Mouse (Mus musculus) testis, adult 2 months (tissue): ENCODE data around the gene Mstn. TPM values are rescaled to one million over a fixed set of nuclear protein-coding genes. Genes with fewer than 3 reads are reported as not detected.

Experiments
- H3K27ac ChIP-seq: fragments of 200-500 bp; 2 replicates; pipeline ENCODE4 v1.5.1; 2012; ENCODE audit warnings: low read depth, low read length; ENCODE audit not compliant: control insufficient read depth, insufficient read depth
- H3K27me3 ChIP-seq: fragments of 200-500 bp; 2 replicates; pipeline ENCODE4 v1.6.1; 2012; ENCODE audit warnings: mild to moderate bottlenecking, low read length, moderate library complexity; ENCODE audit not compliant: control insufficient read depth, insufficient read depth
- H3K36me3 ChIP-seq: fragments of 200-500 bp; 2 replicates; pipeline ENCODE4 v1.6.1; 2012; ENCODE audit warnings: mild to moderate bottlenecking, low read length; ENCODE audit not compliant: control insufficient read depth, insufficient read depth
- H3K4me1 ChIP-seq: fragments of 200-500 bp; 2 replicates; pipeline ENCODE4 v1.6.1; 2012; ENCODE audit warnings: low read length; ENCODE audit not compliant: control insufficient read depth, insufficient read depth
- H3K4me3 ChIP-seq: fragments of 200-500 bp; 2 replicates; pipeline ENCODE4 v1.5.1; 2012; ENCODE audit warnings: low read depth, mild to moderate bottlenecking, low read length, moderate library complexity, mixed read lengths; ENCODE audit not compliant: control insufficient read depth
- CTCF ChIP-seq: fragments of 200-500 bp; IDR thresholded peaks from 2 replicates; pipeline ENCODE4 v1.5.1; 2012; ENCODE audit warnings: low read depth, mild to moderate bottlenecking, inconsistent platforms, low read length, moderate library complexity; ENCODE audit not compliant: control insufficient read depth, insufficient read depth, insufficient replicate concordance
- POLR2A ChIP-seq: fragments of 200-500 bp; IDR thresholded peaks from 2 replicates; pipeline ENCODE4 v1.6.1; 2012; ENCODE audit warnings: low read depth, mild to moderate bottlenecking, inconsistent platforms, low read length, moderate library complexity; ENCODE audit not compliant: control insufficient read depth
- polyA plus RNA-seq: library from polyadenylated mRNA; depleted of rRNA; stranded (reverse); fragments of >200 nt; gene quantifications from 2 replicates; pipeline ENCODE4 v1.2.3, GENCODE M21; 2012

Mstn gene
- polyA plus RNA-seq, 1 experiment = 0.06 TPM

GRCm38 (mm10) chr1:53053087-53054022 is 8.1 kb upstream of the Mstn start:
- Histone ChIP-seq H3K4me1 (no peaks in the 10 kb centered on the region), H3K27me3 (no peaks in the 10 kb centered on the region), H3K4me3 (no peak overlapping the region), H3K27ac (no peak overlapping the region), H3K36me3 (no peaks in the 10 kb centered on the region)
- TF ChIP-seq CTCF (no peak), POLR2A (no peak)

- no peak overlapping the region for H3K4me3 ChIP-seq
- no peaks in the 10 kb centered on the region for H3K36me3 ChIP-seq
- TF ChIP-seq POLR2A (no peak), CTCF (no peak)
- no peak overlapping the region for H3K27ac ChIP-seq
- H3K27me3 ChIP-seq = no peaks in the 10 kb centered on the region
- H3K4me1 ChIP-seq = peaks cover 5% of the 10 kb centered on the region
These were observed 2.3 kb upstream of the Mstn start for GRCm38 (mm10) chr1:53059106-53059505.

- Histone ChIP-seq H3K36me3 (no peaks in the 10 kb centered on the region), H3K4me1 (peaks cover 5% of the 10 kb centered on the region), H3K27ac (no peak overlapping the region), H3K27me3 (no peaks in the 10 kb centered on the region), H3K4me3 (no peak overlapping the region)
- TF ChIP-seq POLR2A = no peak
- TF ChIP-seq CTCF = no peak
These were observed 941 bp upstream of the Mstn start for GRCm38 (mm10) chr1:53060499-53060898.

- H3K36me3 ChIP-seq = no peaks in the 10 kb centered on the region
- H3K4me3 ChIP-seq = no peak overlapping the region
- no peak for TF ChIP-seq CTCF
- TF ChIP-seq POLR2A = no peak
- H3K27ac ChIP-seq = no peak overlapping the region
- no peaks in the 10 kb centered on the region for H3K27me3 ChIP-seq
- H3K4me1 ChIP-seq = peaks cover 5% of the 10 kb centered on the region
These were observed 600 bp downstream of the Mstn start for GRCm38 (mm10) chr1:53061871-53062608.

- Histone ChIP-seq H3K27ac (no peak overlapping the region), H3K36me3 (no peaks in the 10 kb centered on the region), H3K4me3 (no peak overlapping the region), H3K27me3 (no peaks in the 10 kb centered on the region), H3K4me1 (peaks cover 5% of the 10 kb centered on the region)
- TF ChIP-seq CTCF = no peak
- no peak for TF ChIP-seq POLR2A
These were observed 2.5 kb downstream of the Mstn start for GRCm38 (mm10) chr1:53063921-53064320.

- no peak overlapping the region for H3K4me3 ChIP-seq
- no peaks in the 10 kb centered on the region for H3K27me3 ChIP-seq
- no peak overlapping the region for H3K27ac ChIP-seq
- H3K36me3 ChIP-seq = no peaks in the 10 kb centered on the region
- no peaks in the 10 kb centered on the region for H3K4me1 ChIP-seq
- TF ChIP-seq POLR2A = no peak
- TF ChIP-seq CTCF = no peak
These were observed 8.5 kb downstream of the Mstn start for GRCm38 (mm10) chr1:53069726-53070514.

GRCm38 (mm10) chr1:53070664-53071175 is 9.3 kb downstream of the Mstn start:
- no peaks in the 10 kb centered on the region for H3K4me1 ChIP-seq
- H3K27ac ChIP-seq = no peak overlapping the region
- H3K4me3 ChIP-seq = no peak overlapping the region
- TF ChIP-seq POLR2A (no peak), CTCF (no peak)
- no peaks in the 10 kb centered on the region for H3K36me3 ChIP-seq
- H3K27me3 ChIP-seq = no peaks in the 10 kb centered on the region
